Mouse (Mus musculus) neural tube, embryonic 13.5 days (tissue): ENCODE measurements around the gene Plin5. TPM values are rescaled to one million over a fixed set of nuclear protein-coding genes. Genes with fewer than 3 reads are reported as not detected.

Experiments used
- ATAC-seq: fragments of 200-750 bp; cut with Nextera tagmentation; 2 replicates; pipeline ENCODE4 v1.8.0; 2017; ENCODE audit warnings: low read depth, mild to moderate bottlenecking, moderate TSS enrichment, moderate library complexity
- H3K27ac ChIP-seq: fragments of 300-500 bp; sonication (generic); replicated peaks from 2 replicates; pipeline ENCODE4 v1.5.1; 2015; ENCODE audit warnings: moderate library complexity, mild to moderate bottlenecking, inconsistent platforms
- H3K27me3 ChIP-seq: fragments of 300-500 bp; sonication (generic); 2 replicates; pipeline ENCODE4 v1.6.1; 2015; ENCODE audit warnings: mild to moderate bottlenecking, inconsistent platforms
- H3K36me3 ChIP-seq: fragments of 300-500 bp; sonication (generic); 2 replicates; pipeline ENCODE4 v1.6.1; 2015; ENCODE audit warnings: mild to moderate bottlenecking, inconsistent platforms
- H3K4me1 ChIP-seq: fragments of 300-500 bp; sonication (generic); replicated peaks from 2 replicates; pipeline ENCODE4 v1.6.1; 2015; ENCODE audit warnings: inconsistent platforms
- H3K4me2 ChIP-seq: fragments of 300-500 bp; sonication (generic); 2 replicates; pipeline ENCODE4 v1.6.1; 2015; ENCODE audit warnings: inconsistent platforms, mild to moderate bottlenecking, moderate library complexity
- H3K4me3 ChIP-seq: fragments of 300-500 bp; sonication (generic); 2 replicates; pipeline ENCODE4 v1.5.1; 2015; ENCODE audit warnings: mild to moderate bottlenecking, inconsistent platforms
- H3K9ac ChIP-seq: fragments of 300-500 bp; sonication (generic); 2 replicates; pipeline ENCODE4 v1.6.1; 2015; ENCODE audit warnings: moderate library complexity, mild to moderate bottlenecking, inconsistent platforms
- H3K9me3 ChIP-seq: fragments of 300-500 bp; sonication (generic); 2 replicates; pipeline ENCODE4 v1.6.1; 2016; ENCODE audit warnings: inconsistent platforms
- WGBS: fragments of 180-500 bp; shearing (Covaris S2); methylation state at CpG from one replicate; pipeline ENCODE4 v1.1.7; 2015; 5-methylcytosine and 5-hydroxymethylcytosine counted together
- polyA plus RNA-seq: library from polyadenylated mRNA; unstranded; fragments of >200 nt; fragmentation: Nextera tagmentation; extraction: Ambion mirVana; gene quantifications from 2 replicates; pipeline ENCODE4 v1.2.1, GENCODE M21; 2015

Gene Plin5
- 0.83 and 0.93 TPM in 2 replicates for polyA plus RNA-seq

DNA sequence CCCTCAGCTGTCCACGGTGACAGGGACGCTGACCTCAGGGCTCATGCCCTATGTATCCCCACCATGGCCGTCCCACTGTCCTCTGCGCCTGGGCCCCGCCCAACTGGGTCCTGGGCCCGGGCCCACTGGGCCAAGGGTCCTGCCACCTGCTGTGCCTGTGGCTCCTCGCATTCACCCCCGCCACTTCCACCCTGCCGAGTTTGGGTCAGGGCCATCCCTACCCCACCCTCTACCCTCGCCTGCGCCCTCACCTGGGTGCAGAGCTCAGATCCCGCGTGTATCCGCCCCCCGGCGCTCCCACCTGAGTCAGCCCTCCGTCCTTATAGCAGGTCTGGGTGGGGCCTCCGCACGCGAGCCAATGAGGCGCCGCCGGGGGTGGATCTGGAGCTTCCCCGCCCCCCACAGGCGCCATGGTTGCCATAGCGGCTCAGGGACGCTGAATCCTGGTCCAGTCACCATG, at the start of gene Plin5:
Gene Plin5 (minus strand): TSS at position 346 of the 460 bp plus-strand sequence.
- peak within 1 kb of the TSS; percentile 26; the same call in 1 of the 2 replicates for H3K9ac ChIP-seq
- H3K9me3 ChIP-seq = peaks cover 4% of the 10 kb centered on the region
- peak within 1 kb of the TSS; percentile 58 for H3K4me2 ChIP-seq
- ATAC-seq = peak; percentile 5; the same call in 1 of the 2 replicates
- H3K27ac ChIP-seq = no peak within 1 kb of the TSS
- under 1% methylated on average over 27 of the region's 27 CpGs for WGBS
- peaks cover 16% of the 10 kb centered on the region for H3K4me1 ChIP-seq
- H3K27me3 ChIP-seq = peaks cover 60% of the 10 kb centered on the region
- no peaks in the 10 kb centered on the region for H3K36me3 ChIP-seq
- peak within 1 kb of the TSS; percentile 28 for H3K4me3 ChIP-seq

DNA sequence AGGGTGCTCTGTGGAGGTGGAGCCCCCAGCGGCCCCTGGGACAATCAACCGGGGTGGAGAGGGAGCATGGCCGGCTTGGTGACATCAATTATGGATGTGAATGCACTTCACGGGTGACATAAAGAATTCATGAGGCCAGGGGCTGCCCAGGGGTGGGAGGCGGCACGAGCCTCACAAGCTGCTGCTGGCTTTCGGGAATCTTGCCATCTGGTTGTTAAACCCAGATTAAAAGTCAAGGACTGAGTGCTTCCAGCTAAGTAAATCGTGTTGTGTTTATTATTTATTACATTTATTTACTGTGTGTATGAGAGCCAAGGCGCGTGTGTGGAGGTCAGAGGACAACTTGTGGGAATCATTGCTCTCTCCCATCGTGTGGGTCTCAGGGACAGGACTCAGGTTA, 48.3 kb upstream of the Plin5 start:
- 20% methylated on average over 11 of the region's 11 CpGs for WGBS
- Histone ChIP-seq H3K27me3 (peaks cover 9% of the 10 kb centered on the region; the same call in 1 of the 2 replicates), H3K4me1 (peaks cover 48% of the 10 kb centered on the region), H3K9me3 (no peaks in the 10 kb centered on the region), H3K9ac (0 out of 2 replicates have a peak overlapping the region, but pooled peaks have one; percentile 34), H3K4me3 (no peak overlapping the region), H3K36me3 (no peaks in the 10 kb centered on the region), H3K4me2 (peak overlapping the region; percentile 24; the same call in 1 of the 2 replicates), H3K27ac (peak overlapping the region; percentile 74)
- ATAC-seq = no peak

DNA sequence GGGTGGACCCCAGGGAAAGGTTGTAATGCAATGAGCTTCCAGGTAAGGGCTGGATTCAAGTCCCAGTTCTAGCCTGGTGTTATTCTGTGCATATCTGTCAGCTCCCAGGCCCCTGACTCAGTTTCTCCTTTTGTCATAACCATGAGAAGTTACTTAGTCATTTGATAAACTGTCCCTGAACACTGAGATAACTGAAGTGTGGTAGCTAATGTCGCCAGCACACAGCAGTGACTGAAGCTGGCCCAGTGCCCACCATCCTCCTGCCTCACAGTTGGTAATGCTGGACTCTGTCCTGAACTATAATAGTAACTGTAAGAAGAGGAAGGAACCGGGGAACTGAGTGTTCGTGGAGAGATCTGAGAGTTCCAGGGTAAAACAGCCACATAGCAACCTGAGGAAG, 47.1 kb upstream of the Plin5 start:
- WGBS = 67% methylated on average over 3 of the region's 3 CpGs
- Histone ChIP-seq H3K27ac (0 out of 2 replicates have a peak overlapping the region, but pooled peaks have one; percentile 74), H3K9me3 (no peaks in the 10 kb centered on the region), H3K27me3 (peaks cover 18% of the 10 kb centered on the region; the same call in 1 of the 2 replicates), H3K4me1 (peaks cover 37% of the 10 kb centered on the region), H3K36me3 (no peaks in the 10 kb centered on the region), H3K4me2 (no peak overlapping the region), H3K9ac (no peak overlapping the region), H3K4me3 (no peak overlapping the region)
- no peak for ATAC-seq

DNA sequence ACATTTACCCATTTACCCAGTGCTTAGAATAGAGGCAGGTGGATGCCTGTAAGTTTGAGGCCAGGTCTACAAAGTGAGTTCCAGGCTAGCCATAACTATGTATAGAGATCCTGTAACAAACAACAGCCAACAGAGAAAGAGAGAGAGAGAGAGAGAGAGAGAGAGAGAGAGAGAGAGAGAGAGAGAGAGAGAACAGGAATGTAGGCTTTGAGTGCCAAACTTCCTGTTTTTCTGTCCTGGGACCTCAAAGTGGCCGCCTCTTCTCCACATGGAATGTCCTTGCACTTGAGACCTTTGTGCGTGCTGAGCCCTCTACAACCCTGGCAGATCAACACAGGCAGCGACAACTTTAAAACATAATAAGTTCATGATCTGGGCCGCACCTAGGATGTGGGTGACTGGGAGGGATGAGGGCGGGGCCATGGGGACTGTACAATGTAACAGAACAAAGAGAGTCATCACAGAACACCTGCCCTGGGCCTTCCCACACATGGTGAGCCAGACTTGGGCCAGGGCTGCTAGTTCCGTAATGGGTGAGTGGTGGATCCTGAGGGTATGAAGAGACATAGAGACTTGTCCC, 46.2 kb upstream of the Plin5 start:
- peaks cover 22% of the 10 kb centered on the region for H3K27me3 ChIP-seq
- no peak overlapping the region for H3K27ac ChIP-seq
- no peaks in the 10 kb centered on the region for H3K36me3 ChIP-seq
- no peak overlapping the region for H3K9ac ChIP-seq
- WGBS = 82% methylated on average over 6 of the region's 6 CpGs
- no peak for ATAC-seq
- peak overlapping the region; percentile 72 for H3K4me2 ChIP-seq
- H3K4me1 ChIP-seq = peaks cover 37% of the 10 kb centered on the region
- no peak overlapping the region for H3K4me3 ChIP-seq
- H3K9me3 ChIP-seq = no peaks in the 10 kb centered on the region

DNA sequence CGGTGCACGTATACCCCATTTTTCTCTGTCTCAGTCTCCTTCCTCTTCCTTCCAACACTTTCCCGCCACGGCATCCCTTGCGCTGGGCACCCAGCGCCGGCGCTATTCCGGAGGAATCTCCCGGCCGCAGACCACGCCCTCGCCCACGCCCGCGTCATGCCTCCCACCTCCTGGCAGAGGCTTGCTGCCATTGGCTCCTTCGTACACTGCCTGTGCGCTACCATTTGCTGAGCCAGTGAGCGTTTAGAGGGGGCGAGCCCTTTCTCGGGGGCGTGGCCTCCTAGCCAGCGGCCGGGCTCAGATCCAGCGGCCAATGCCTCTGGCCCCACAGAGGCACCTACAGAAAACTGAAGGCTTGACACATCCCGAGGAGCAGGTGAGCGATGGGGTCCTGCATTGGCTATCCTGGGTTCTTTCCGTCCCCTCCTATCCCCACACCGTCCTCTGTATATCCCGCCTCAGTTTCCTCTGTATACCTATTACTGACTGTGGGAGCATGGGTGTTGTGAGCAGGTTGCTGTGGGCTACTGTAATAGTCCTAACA, 44.9 kb upstream of the Plin5 start, which contains the start of gene Tnfaip8l1:
Gene Tnfaip8l1 (plus strand): TSS at position 247 of the 544 bp plus-strand sequence.
- Histone ChIP-seq H3K9me3 (no peaks in the 10 kb centered on the region), H3K27ac (no peak within 1 kb of the TSS), H3K4me2 (peak within 1 kb of the TSS; percentile 72), H3K4me1 (peaks cover 37% of the 10 kb centered on the region), H3K36me3 (no peaks in the 10 kb centered on the region), H3K4me3 (peak within 1 kb of the TSS; percentile 47), H3K27me3 (peaks cover 34% of the 10 kb centered on the region), H3K9ac (peak within 1 kb of the TSS; percentile 66)
- under 1% methylated on average over 30 of the region's 30 CpGs for WGBS
- peak; percentile 95 for ATAC-seq

DNA sequence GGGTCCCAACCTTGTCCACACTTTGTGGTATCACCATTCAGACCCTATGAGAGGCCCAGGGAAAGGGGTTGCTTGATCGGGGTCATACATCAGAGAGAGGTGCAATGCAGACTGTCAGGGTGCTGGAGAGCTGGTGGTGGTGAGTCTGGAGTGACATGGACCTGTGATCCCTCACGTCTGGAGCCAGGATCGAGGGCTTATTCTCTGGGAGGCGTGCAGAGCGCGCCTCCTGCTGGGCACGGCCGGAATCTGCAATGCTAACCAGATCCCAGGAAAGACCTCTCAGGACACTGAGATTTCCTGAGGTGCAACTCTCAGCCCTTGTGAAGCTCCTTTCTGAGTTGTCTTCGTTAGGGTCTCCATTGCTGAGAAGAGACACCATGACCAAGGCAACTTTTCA, 42.3 kb upstream of the Plin5 start:
- no peak overlapping the region for H3K9ac ChIP-seq
- 4% methylated on average over 9 of the region's 9 CpGs for WGBS

DNA sequence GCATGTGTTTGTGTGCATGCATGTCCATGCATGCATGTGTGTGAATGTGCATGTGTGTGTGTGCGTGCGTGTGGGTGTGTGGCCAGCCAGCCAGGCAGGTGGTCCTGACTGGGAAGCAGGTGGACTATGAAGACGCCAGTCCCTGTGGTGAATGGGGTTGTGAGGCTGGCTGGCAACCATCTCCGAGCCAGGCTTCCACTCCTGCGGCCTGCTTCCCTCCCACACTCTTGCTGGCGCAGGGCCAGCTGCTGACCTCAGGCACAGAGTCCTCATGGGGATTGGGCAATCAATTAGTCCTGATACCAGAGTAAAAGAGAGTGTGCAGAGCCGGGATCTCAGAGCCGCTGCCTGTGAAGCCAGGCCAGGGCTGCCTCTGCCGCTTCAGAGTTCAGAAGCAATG, 36.2 kb upstream of the Plin5 start:
- ATAC-seq = peak; percentile 52
- Histone ChIP-seq H3K9me3 (no peaks in the 10 kb centered on the region), H3K4me2 (no peak overlapping the region)

More for the DNA sequence above, 42.3 kb upstream of the Plin5 start:
- H3K9me3 ChIP-seq = no peaks in the 10 kb centered on the region
- no peak overlapping the region for H3K27ac ChIP-seq
- H3K27me3 ChIP-seq = peaks cover 59% of the 10 kb centered on the region
- H3K4me2 ChIP-seq = no peak overlapping the region
- no peak for ATAC-seq
- no peak overlapping the region for H3K4me3 ChIP-seq
- peaks cover 22% of the 10 kb centered on the region for H3K4me1 ChIP-seq
- no peaks in the 10 kb centered on the region for H3K36me3 ChIP-seq

DNA sequence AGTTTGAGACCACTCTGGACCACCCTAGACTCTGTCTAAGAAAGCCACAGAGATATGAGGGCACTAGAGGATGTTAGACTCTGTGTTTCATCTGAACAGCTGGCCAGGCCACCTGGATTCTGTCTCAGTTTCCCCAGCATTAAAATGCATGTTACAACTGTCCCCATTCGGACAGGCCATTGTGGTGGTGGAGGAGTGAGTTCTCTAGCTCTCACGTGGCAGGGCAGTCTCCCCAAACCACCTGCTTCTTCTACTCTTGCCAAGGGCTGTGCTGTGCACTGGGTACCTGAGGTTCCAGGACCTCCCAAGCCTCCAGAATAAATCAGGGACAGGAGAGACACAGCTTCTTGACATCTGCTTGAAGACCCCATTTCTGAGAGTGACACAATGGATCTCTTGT, 32.5 kb upstream of the Plin5 start:
- peaks cover 73% of the 10 kb centered on the region for H3K27me3 ChIP-seq
- H3K4me2 ChIP-seq = no peak overlapping the region
- no peaks in the 10 kb centered on the region for H3K9me3 ChIP-seq
- H3K27ac ChIP-seq = no peak overlapping the region
- H3K4me3 ChIP-seq = no peak overlapping the region
- no peaks in the 10 kb centered on the region for H3K36me3 ChIP-seq
- ATAC-seq = no peak
- 46% methylated on average over 2 of the region's 2 CpGs for WGBS
- no peak overlapping the region for H3K9ac ChIP-seq
- H3K4me1 ChIP-seq = peaks cover 25% of the 10 kb centered on the region

More for the DNA sequence above, 36.2 kb upstream of the Plin5 start:
- Histone ChIP-seq H3K4me3 (no peak overlapping the region), H3K27me3 (peaks cover 74% of the 10 kb centered on the region), H3K36me3 (no peaks in the 10 kb centered on the region), H3K9ac (no peak overlapping the region), H3K4me1 (peaks cover 22% of the 10 kb centered on the region), H3K27ac (no peak overlapping the region)
- WGBS = 14% methylated on average over 9 of the region's 9 CpGs

DNA sequence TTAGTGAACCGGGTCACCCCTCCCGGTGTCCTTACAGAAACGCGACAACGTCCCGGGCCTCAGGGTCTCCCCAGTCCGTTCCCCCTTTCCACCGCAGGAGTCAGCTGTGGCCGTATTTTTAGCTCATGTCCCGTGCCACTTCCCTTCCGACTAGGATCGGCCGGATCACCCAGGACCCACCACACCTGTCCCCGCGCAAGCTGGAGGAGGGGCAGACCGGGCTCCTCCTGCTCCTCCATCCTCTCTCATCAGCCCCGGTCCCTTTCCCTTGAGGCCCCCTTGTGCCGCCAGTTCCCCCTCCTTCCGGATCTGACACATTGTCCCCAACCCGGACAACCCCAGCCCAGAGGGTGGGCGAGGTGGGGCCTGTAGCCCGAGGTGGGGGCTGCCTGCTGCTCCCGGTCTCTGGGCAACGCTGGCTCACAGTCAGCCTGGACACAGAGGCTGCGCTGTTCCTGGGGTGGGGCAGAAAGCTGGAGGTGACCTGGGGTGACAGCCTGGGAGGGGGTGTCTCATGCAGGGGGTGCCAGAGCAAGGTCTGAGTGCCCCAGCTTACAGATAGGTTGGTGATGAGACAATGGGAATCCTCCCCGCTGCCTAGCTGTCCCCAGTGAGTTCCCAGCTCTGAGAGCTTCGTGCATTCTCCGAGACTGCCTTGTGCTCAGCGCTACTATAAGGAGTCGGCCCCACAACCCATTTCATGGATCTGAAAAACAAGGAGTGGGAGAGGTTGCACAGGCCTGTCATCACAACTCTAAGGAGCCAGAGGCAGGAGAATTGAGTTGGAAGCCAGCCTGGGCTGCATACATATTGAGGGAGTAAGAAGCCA, 31.6 kb upstream of the Plin5 start:
- no peaks in the 10 kb centered on the region for H3K9me3 ChIP-seq
- peak overlapping the region; percentile 35 for H3K4me3 ChIP-seq
- H3K4me1 ChIP-seq = peaks cover 22% of the 10 kb centered on the region
- H3K27ac ChIP-seq = no peak overlapping the region
- H3K27me3 ChIP-seq = peaks cover 76% of the 10 kb centered on the region
- peak overlapping the region; percentile 67 for H3K4me2 ChIP-seq
- H3K36me3 ChIP-seq = no peaks in the 10 kb centered on the region
- peak overlapping the region; percentile 70 for H3K9ac ChIP-seq
- peak; percentile 41 for ATAC-seq
- 2% methylated on average over 30 of the region's 30 CpGs for WGBS

DNA sequence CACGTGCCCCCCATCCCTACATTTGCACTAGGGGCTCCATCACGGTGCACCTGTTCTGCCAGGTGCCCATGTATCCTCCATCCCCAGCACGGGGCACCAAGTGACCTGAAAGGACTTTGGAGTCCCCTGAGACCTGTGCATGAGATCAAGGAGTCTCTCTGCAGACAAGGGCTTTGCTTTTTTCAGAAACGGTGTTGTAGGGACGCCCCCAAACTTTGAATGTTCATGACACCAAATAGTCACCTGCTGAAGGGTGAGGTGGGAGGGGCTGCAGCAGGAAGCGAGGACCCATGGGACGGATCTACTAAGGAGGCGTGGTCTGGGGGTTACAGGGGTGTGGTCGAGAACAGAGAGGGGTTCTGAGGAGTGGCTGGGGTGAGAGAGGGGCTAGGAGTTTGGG, 30.9 kb upstream of the Plin5 start:
- WGBS = 19% methylated on average over 9 of the region's 9 CpGs
- 0 out of 2 replicates have a peak, but pooled peaks have one; percentile 15 for ATAC-seq
- H3K9me3 ChIP-seq = no peaks in the 10 kb centered on the region

DNA sequence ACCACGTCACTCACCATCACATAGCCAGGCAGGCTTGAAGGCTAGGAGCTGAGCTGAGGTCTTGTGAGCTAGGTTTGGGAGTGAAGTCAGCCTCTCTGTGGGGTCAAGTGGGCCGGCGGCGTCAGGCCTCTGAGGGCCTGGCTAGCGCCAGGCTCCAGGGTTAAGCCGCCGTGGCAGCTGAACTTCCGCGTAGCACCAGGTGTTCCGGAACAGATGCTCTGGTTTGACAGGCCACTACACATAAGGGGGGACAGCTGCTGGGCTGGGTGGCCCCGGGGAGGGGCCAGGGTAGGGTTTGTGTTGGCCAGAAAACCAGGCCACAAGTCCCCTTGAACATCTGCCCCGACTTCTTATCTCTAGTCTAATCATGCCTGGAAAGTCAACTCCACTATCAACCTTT, 30.0 kb upstream of the Plin5 start:
- Histone ChIP-seq H3K4me1 (peaks cover 19% of the 10 kb centered on the region), H3K36me3 (no peaks in the 10 kb centered on the region), H3K4me2 (no peak overlapping the region), H3K9me3 (no peaks in the 10 kb centered on the region), H3K27me3 (peaks cover 80% of the 10 kb centered on the region), H3K4me3 (no peak overlapping the region), H3K27ac (no peak overlapping the region), H3K9ac (no peak overlapping the region)
- no peak for ATAC-seq
- 68% methylated on average over 12 of the region's 12 CpGs for WGBS

More for the DNA sequence above, 30.9 kb upstream of the Plin5 start:
- Histone ChIP-seq H3K4me1 (peaks cover 15% of the 10 kb centered on the region), H3K4me2 (peak overlapping the region; percentile 67), H3K27me3 (peaks cover 80% of the 10 kb centered on the region), H3K9ac (peak overlapping the region; percentile 70), H3K4me3 (peak overlapping the region; percentile 35), H3K36me3 (no peaks in the 10 kb centered on the region), H3K27ac (no peak overlapping the region)

DNA sequence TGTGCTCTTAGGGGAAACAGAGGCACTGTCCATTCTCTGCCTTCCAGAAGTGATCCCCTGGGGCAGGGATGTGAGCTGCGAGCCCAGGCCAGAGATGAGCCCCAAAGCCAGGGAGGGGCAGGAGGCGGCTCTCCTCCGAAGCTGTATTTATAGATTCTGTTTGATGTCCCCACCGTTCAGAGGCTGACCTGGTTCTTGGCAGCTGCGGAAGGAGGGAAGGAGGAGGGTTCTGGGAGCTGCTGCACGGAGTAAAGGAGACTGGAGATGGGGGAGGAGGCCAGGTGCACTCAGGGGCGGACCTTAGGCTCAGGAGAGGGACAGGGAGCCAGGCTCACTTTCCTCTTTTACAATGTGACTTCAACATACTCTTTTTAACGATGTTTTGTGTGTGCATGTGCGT, 28.7 kb upstream of the Plin5 start:
- Histone ChIP-seq H3K4me2 (no peak overlapping the region), H3K36me3 (no peaks in the 10 kb centered on the region), H3K27ac (no peak overlapping the region), H3K4me3 (no peak overlapping the region), H3K4me1 (peaks cover 32% of the 10 kb centered on the region), H3K9ac (no peak overlapping the region), H3K27me3 (peaks cover 80% of the 10 kb centered on the region), H3K9me3 (no peaks in the 10 kb centered on the region)
- ATAC-seq = no peak
- 13% methylated on average over 9 of the region's 9 CpGs for WGBS
